Mouse (Mus musculus): Measurements from ENCODE around the gene Alox12.

DNA sequence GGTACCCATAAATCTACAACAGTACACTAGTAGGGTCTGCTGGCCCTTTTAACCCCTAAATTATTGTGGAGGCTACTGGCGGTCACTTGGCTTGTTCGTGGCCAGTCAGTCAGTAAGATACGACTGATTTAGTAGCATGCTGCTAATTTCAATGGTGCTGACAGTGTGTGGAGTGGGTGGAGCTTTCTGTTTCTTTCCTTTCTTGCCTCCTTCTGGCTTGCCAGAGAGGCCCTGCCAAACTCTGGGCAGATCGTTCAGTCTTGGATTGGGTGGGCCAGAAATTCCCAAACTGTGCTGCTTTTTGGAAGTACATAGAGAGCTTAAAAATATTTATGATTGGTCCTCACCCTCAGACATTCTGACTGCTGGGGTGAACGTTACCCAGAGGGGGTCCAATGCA, 28.0 kb downstream of the Alox12 start:
- TF ChIP-seq CTCF (conservative IDR thresholded peaks at IDR 0.05; ENCODE audit: low read length), result no peak
- no peak for TF ChIP-seq POU5F1 (IDR thresholded peaks at IDR 0.05; ENCODE audit: borderline replicate concordance, low read length)
- TF ChIP-seq NANOG (IDR thresholded peaks at IDR 0.05; ENCODE audit: borderline replicate concordance, low read length), result no peak

All from E14TG2a.4 (cell line).